Mouse (Mus musculus) neural tube, embryonic 12.5 days (tissue): ENCODE measurements around the gene Mrm1. TPM values are rescaled to one million over a fixed set of nuclear protein-coding genes. Genes with fewer than 3 reads are reported as not detected.

Experiments
- ATAC-seq: fragments of 200-750 bp; cut with Nextera tagmentation; 2 replicates; pipeline ENCODE4 v1.8.0; 2017; ENCODE audit warnings: low read depth, mild to moderate bottlenecking, moderate TSS enrichment, moderate library complexity; ENCODE audit not compliant: low FRiP score
- H3K27ac ChIP-seq: fragments of 300-500 bp; sonication (generic); 2 replicates; pipeline ENCODE4 v1.5.1; 2016
- H3K27me3 ChIP-seq: fragments of 300-500 bp; sonication (generic); replicated peaks from 2 replicates; pipeline ENCODE4 v1.6.1; 2016; ENCODE audit warnings: mild to moderate bottlenecking
- H3K36me3 ChIP-seq: fragments of 300-500 bp; sonication (generic); 2 replicates; pipeline ENCODE4 v1.6.1; 2016; ENCODE audit warnings: mild to moderate bottlenecking
- H3K4me1 ChIP-seq: fragments of 300-500 bp; sonication (generic); 2 replicates; pipeline ENCODE4 v1.6.1; 2016
- H3K4me2 ChIP-seq: fragments of 300-500 bp; sonication (generic); replicated peaks from 2 replicates; pipeline ENCODE4 v1.6.1; 2016; ENCODE audit warnings: mild to moderate bottlenecking
- H3K4me3 ChIP-seq: fragments of 300-500 bp; sonication (generic); 2 replicates; pipeline ENCODE4 v1.5.1; 2016
- H3K9ac ChIP-seq: fragments of 300-500 bp; sonication (generic); 2 replicates; pipeline ENCODE4 v1.6.1; 2016; ENCODE audit warnings: mild to moderate bottlenecking
- H3K9me3 ChIP-seq: fragments of 300-500 bp; sonication (generic); 2 replicates; pipeline ENCODE4 v1.6.1; 2016; ENCODE audit warnings: mild to moderate bottlenecking
- WGBS: fragments of 180-500 bp; shearing (Covaris S2); methylation state at CpG from one replicate; pipeline ENCODE4 v1.1.7; 2016; 5-methylcytosine and 5-hydroxymethylcytosine counted together
- polyA plus RNA-seq: library from polyadenylated mRNA; unstranded; fragments of >200 nt; fragmentation: Nextera tagmentation; extraction: Ambion mirVana; gene quantifications from 2 replicates; pipeline ENCODE4 v1.2.1, GENCODE M21; 2016

The Mrm1 gene
- polyA plus RNA-seq, 1 experiment from 2014 or later: 8.9 TPM

DNA sequence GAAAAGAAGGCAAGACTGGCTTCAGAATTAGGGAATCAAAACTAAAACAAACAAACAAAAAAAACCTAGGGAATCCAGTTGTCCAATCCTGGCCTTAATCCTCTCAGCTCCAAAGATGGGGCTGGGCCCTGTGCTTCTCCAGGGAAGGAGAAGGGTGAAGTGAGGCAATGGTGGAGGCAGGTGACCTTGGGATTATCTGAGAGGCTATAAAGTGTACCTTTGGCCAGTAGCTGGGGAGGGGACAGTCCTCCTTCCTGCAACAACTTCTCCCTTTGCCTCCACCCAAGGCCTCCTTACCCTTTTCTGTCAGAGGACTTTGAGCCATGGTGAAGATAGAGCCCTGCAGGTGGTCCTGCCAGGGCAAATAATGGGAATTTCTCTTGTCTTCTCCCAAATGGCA, 8.2 kb upstream of the Mrm1 start:
- no peak for ATAC-seq
- no peak overlapping the region for H3K4me3 ChIP-seq
- no peaks in the 10 kb centered on the region for H3K9me3 ChIP-seq
- H3K4me1 ChIP-seq: peaks cover 6% of the 10 kb centered on the region; the same call in 1 of the 2 replicates
- no peak overlapping the region for H3K9ac ChIP-seq
- peaks cover 11% of the 10 kb centered on the region for H3K36me3 ChIP-seq
- no peaks in the 10 kb centered on the region for H3K27me3 ChIP-seq
- no peak overlapping the region for H3K27ac ChIP-seq
- no peak overlapping the region for H3K4me2 ChIP-seq

- Histone ChIP-seq H3K27ac (no peak overlapping the region), H3K4me3 (no peak overlapping the region), H3K4me1 (peaks cover 6% of the 10 kb centered on the region; the same call in 1 of the 2 replicates), H3K4me2 (no peak overlapping the region), H3K9me3 (no peaks in the 10 kb centered on the region), H3K36me3 (0 out of 2 replicates have a peak, but pooled peaks cover 3% of the 10 kb centered on the region), H3K27me3 (no peaks in the 10 kb centered on the region), H3K9ac (no peak overlapping the region)
- 76% methylated on average over 3 of the region's 3 CpGs for WGBS
- no peak for ATAC-seq
Measured at GRCm38 (mm10) chr11:84826185-84826584, 6.9 kb upstream of the Mrm1 start.

GRCm38 (mm10) chr11:84825261-84825807, 6.0 kb upstream of the Mrm1 start:
- Histone ChIP-seq H3K9me3 (no peaks in the 10 kb centered on the region), H3K27ac (no peak overlapping the region), H3K36me3 (no peaks in the 10 kb centered on the region), H3K4me3 (no peak overlapping the region), H3K9ac (no peak overlapping the region), H3K4me1 (peaks cover 6% of the 10 kb centered on the region; the same call in 1 of the 2 replicates), H3K4me2 (no peak overlapping the region), H3K27me3 (no peaks in the 10 kb centered on the region)
- ATAC-seq: no peak
- 88% methylated on average over 10 of the region's 10 CpGs for WGBS

- WGBS: 78% methylated on average over 10 of the region's 10 CpGs
- no peak overlapping the region for H3K9ac ChIP-seq
- H3K27me3 ChIP-seq: no peaks in the 10 kb centered on the region
- no peak for ATAC-seq
- H3K4me3 ChIP-seq: no peak overlapping the region
- H3K4me2 ChIP-seq: no peak overlapping the region
- no peak overlapping the region for H3K27ac ChIP-seq
- no peaks in the 10 kb centered on the region for H3K36me3 ChIP-seq
- peaks cover 6% of the 10 kb centered on the region for H3K4me1 ChIP-seq
- H3K9me3 ChIP-seq: no peaks in the 10 kb centered on the region
Measured at GRCm38 (mm10) chr11:84823484-84823897, 4.2 kb upstream of the Mrm1 start.

GRCm38 (mm10) chr11:84822487-84822886, 3.2 kb upstream of the Mrm1 start:
- Histone ChIP-seq H3K4me1 (peaks cover 7% of the 10 kb centered on the region), H3K4me2 (no peak overlapping the region)
- WGBS: 80% methylated on average over 5 of the region's 5 CpGs

DNA sequence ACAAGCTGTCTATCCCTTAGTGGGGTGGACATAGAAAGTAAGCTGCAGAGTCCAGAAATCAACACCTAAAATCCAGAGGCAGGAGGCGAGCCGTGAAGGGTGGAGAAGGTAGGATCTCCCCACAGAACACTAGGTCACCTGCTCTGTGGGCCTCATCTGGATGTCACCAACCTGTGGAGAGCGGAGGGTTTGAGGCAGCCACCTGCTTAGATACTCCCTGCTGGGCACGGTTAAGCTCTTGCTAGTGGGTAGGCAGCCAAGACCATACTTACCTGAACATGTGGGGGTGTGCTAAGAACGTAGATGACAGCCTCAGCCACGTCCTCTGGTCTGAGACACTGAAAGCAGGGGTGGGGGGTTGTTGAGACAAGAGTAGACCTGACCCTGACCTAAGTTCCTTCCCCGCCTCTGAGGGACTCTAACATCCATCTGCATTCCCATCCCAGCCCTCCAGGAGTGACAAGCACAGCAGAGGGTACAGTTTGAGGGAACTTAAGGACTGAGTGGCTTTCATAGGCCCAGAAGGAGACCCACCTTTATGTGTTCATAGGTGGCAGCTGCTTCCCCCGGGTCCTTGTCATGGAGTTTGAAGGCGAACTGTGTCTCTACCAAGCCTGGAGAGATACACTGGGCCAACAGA, 1.9 kb upstream of the Mrm1 start:
- Histone ChIP-seq H3K27me3 (no peaks in the 10 kb centered on the region), H3K9me3 (no peaks in the 10 kb centered on the region), H3K4me1 (peaks cover 7% of the 10 kb centered on the region), H3K27ac (no peak overlapping the region), H3K36me3 (no peaks in the 10 kb centered on the region), H3K4me2 (no peak overlapping the region), H3K9ac (no peak overlapping the region), H3K4me3 (no peak overlapping the region)
- ATAC-seq: no peak
- 87% methylated on average over 9 of the region's 9 CpGs for WGBS

More at GRCm38 (mm10) chr11:84822487-84822886, 3.2 kb upstream of the Mrm1 start:
- Histone ChIP-seq H3K27ac (no peak overlapping the region), H3K36me3 (no peaks in the 10 kb centered on the region), H3K27me3 (no peaks in the 10 kb centered on the region), H3K9me3 (no peaks in the 10 kb centered on the region), H3K4me3 (no peak overlapping the region), H3K9ac (no peak overlapping the region)
- ATAC-seq: no peak

DNA sequence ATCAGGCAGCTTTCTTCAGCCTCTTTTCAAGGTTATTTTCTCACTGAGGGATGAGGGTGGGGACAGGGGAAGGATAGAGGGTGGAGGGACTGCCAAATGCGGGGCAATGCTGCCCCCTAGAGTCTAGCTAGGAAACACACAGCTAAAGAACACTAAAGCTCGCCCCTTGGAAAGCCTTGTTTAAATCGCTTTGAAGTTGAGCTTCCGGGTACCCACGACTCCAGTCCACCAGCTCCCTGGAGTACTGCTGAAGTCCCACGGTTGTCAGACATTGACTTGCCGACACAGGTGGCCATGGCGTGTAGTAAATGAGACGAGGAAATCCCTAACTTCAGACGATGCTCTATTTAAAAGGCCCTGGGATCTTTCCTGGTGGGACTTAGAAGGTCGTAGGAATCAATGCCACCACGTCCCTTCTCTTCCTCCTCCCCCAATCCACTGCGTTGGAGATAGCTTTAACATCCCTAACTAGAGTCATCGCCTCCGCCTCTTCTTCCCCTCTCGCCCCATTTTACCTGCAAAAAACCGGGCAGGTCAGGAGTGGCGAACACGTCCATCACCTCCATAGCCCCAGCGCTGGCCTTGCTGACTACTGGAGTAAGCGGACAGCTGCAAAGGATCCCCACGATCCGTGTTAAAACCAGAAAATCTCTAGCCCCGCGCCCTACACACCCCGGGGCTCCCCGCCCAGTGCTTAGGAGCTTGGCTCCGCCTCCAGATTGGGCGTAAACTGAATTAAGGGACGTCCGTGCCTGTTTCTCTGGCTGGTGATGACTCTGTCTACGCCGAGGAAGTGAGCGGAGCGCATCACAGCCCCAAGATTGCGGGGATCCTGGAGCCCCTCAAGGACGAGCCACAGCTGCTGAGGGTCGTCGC, 992 bp downstream of the Mrm1 start:
- H3K4me2 ChIP-seq: peak overlapping the region; percentile 100

GRCm38 (mm10) chr11:84817362-84817761, 2.0 kb downstream of the Mrm1 start:
- Histone ChIP-seq H3K36me3 (no peaks in the 10 kb centered on the region), H3K4me3 (no peak overlapping the region), H3K4me2 (no peak overlapping the region), H3K9ac (no peak overlapping the region), H3K27ac (no peak overlapping the region), H3K4me1 (peaks cover 7% of the 10 kb centered on the region), H3K9me3 (no peaks in the 10 kb centered on the region), H3K27me3 (no peaks in the 10 kb centered on the region)
- ATAC-seq: no peak
- WGBS: 81% methylated on average over 6 of the region's 6 CpGs

More for the DNA sequence above, 992 bp downstream of the Mrm1 start:
- peak overlapping the region; percentile 70 for H3K9ac ChIP-seq
- H3K36me3 ChIP-seq: no peaks in the 10 kb centered on the region
- ATAC-seq: peak; percentile 73
- H3K9me3 ChIP-seq: no peaks in the 10 kb centered on the region
- H3K27me3 ChIP-seq: no peaks in the 10 kb centered on the region
- under 1% methylated on average over 39 of the region's 39 CpGs for WGBS
- H3K4me1 ChIP-seq: peaks cover 7% of the 10 kb centered on the region
- H3K27ac ChIP-seq: no peak overlapping the region
- peak overlapping the region; percentile 59 for H3K4me3 ChIP-seq

DNA sequence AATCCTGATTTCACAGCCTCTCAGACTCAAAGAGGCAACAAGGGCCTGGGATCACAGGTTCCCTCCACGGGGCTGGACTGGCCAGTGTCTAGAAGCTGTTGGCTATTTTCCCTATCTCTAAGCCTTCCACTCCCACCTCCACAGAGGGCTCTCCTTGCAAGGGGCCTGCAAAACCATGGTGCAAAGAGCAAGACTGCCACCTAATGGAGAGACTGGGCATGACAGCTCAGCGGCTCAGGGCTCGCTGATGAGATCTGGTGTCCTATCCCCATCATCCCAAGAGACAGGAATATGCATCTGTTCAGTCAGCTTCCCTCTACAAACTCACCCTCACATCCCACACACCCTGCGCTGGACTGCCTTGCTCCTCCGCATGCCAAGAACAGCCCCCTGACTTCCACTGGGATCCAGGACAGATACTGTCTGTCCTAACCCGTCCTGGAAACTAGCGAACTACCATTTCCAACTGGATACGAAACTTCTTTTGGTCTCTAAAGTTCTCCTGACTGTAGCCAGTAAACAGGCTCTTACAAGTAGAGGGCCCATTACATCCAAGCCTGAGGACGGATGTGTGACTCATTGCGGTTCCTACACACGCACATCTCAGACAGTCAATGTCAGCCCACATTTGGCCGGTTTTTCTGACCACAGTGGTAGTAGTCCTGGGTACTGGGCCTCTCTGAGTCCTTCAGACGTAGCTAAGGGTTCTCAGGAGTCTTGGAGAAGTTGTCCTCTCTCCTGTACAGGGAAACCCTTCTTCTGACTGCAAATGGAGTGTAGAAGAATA, 5.4 kb downstream of the Mrm1 start:
- H3K4me2 ChIP-seq: no peak overlapping the region
- H3K27me3 ChIP-seq: no peaks in the 10 kb centered on the region
- no peaks in the 10 kb centered on the region for H3K36me3 ChIP-seq
- no peak overlapping the region for H3K9ac ChIP-seq
- 58% methylated on average over 13 of the region's 13 CpGs for WGBS
- H3K9me3 ChIP-seq: no peaks in the 10 kb centered on the region
- H3K4me3 ChIP-seq: no peak overlapping the region
- peak; percentile 30; the same call in 1 of the 2 replicates for ATAC-seq
- H3K4me1 ChIP-seq: peaks cover 7% of the 10 kb centered on the region
- H3K27ac ChIP-seq: no peak overlapping the region

GRCm38 (mm10) chr11:84804373-84804772, 14.9 kb downstream of the Mrm1 start:
- H3K4me1 ChIP-seq: no peaks in the 10 kb centered on the region
- no peak overlapping the region for H3K4me2 ChIP-seq
- H3K27me3 ChIP-seq: no peaks in the 10 kb centered on the region
- ATAC-seq: no peak
- H3K4me3 ChIP-seq: no peak overlapping the region
- H3K9ac ChIP-seq: no peak overlapping the region
- no peaks in the 10 kb centered on the region for H3K36me3 ChIP-seq
- no peak overlapping the region for H3K27ac ChIP-seq
- WGBS: 94% methylated on average over 4 of the region's 4 CpGs
- no peaks in the 10 kb centered on the region for H3K9me3 ChIP-seq

DNA sequence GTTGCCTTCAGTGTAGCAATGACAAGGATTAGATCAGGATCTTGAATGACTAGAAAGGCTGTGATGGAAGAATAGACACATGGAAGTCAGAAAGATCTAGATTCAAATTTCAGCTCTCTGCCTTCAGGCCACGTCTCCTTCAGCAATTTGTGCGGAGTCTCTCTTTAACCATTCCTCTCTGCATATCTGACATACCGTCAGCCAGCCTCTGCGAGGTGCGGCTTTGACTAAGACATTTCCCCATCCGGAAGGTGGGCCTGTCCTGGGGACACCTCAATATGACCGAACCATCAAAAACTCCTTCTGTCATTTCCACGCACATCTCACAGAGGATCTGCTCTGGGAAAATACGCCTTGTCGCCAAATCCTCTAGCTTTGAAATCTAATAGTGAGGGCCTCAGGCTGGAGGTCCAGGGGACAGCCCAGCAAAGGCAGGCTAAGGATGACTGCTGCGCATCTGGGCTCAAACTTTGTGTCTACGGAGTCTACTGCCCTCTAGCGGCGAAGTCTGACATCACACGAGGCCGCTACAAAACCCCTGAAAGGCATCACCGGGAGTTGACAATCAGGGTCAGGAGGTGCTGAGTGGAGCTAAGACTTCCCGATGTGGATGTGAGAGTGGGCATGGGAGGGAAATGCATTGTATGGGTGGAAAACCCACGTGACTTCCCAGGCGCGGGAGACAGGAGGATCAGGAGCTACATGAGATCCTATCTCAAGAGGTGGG, 21.5 kb downstream of the Mrm1 start:
- ATAC-seq: no peak
- Histone ChIP-seq H3K9me3 (no peaks in the 10 kb centered on the region), H3K4me3 (no peak overlapping the region), H3K4me2 (0 out of 2 replicates have a peak overlapping the region, but pooled peaks have one; percentile 14), H3K9ac (no peak overlapping the region), H3K36me3 (no peaks in the 10 kb centered on the region), H3K27me3 (peaks cover 4% of the 10 kb centered on the region; the same call in 1 of the 2 replicates), H3K4me1 (peaks cover 7% of the 10 kb centered on the region; the same call in 1 of the 2 replicates), H3K27ac (no peak overlapping the region)
- 21% methylated on average over 21 of the region's 21 CpGs for WGBS
